Mouse (Mus musculus) heart, embryonic 14.5 days (tissue): Measurements from ENCODE around the gene Tex261. TPM values are rescaled to one million over a fixed set of nuclear protein-coding genes. Genes with fewer than 3 reads are reported as not detected.

Experiments
- ATAC-seq: fragments of 200-750 bp; cut with Nextera tagmentation; 2 replicates; pipeline ENCODE4 v1.8.0; 2017; ENCODE audit warnings: low read depth, moderate TSS enrichment; ENCODE audit not compliant: insufficient number of reproducible peaks, insufficient read depth, low FRiP score
- H3K27ac ChIP-seq, 2 experiments: fragments of 200-500 bp in 1 of 2; fragments of 300-500 bp in 1 of 2; sonication (generic) in 1 of 2; replicated peaks in 1 of 2; 2 replicates each; pipeline ENCODE4 v1.5.1; 2012 to 2014; ENCODE audit warnings: low read depth in 2 of 2, low read length in 2 of 2, control low read depth in 1 of 2, mild to moderate bottlenecking in 1 of 2, mixed read lengths in 1 of 2; ENCODE audit not compliant: control insufficient read depth in 1 of 2, insufficient read depth in 1 of 2
- H3K27me3 ChIP-seq: fragments of 300-500 bp; sonication (generic); 2 replicates; pipeline ENCODE4 v1.6.1; 2014; ENCODE audit warnings: mild to moderate bottlenecking, low read length, control low read depth; ENCODE audit not compliant: control insufficient read depth, insufficient read depth
- H3K36me3 ChIP-seq: fragments of 300-500 bp; sonication (generic); 2 replicates; pipeline ENCODE4 v1.6.1; 2014; ENCODE audit warnings: mild to moderate bottlenecking, control low read depth, low read length, mixed read lengths; ENCODE audit not compliant: control insufficient read depth, insufficient read depth
- H3K4me1 ChIP-seq, 2 experiments: fragments of 200-500 bp in 1 of 2; fragments of 300-500 bp in 1 of 2; sonication (generic) in 1 of 2; 2 replicates each; pipeline ENCODE4 v1.6.1; 2012 to 2014; ENCODE audit warnings: low read length in 2 of 2, control low read depth in 1 of 2, mixed read lengths in 1 of 2; ENCODE audit not compliant: control insufficient read depth in 2 of 2, insufficient read depth in 2 of 2
- H3K4me2 ChIP-seq: fragments of 300-500 bp; sonication (generic); 2 replicates; pipeline ENCODE4 v1.6.1; 2014; ENCODE audit warnings: mild to moderate bottlenecking, low read length
- H3K4me3 ChIP-seq, 2 experiments: fragments of 200-500 bp in 1 of 2; fragments of 300-500 bp in 1 of 2; sonication (generic) in 1 of 2; 2 replicates each; pipeline ENCODE4 v1.5.1; 2012 to 2014; ENCODE audit warnings: low read length in 2 of 2, mild to moderate bottlenecking in 2 of 2, control low read depth in 1 of 2, low read depth in 1 of 2, moderate library complexity in 1 of 2; ENCODE audit not compliant: control insufficient read depth in 1 of 2, insufficient read depth in 1 of 2
- H3K9ac ChIP-seq: fragments of 300-500 bp; sonication (generic); 2 replicates; pipeline ENCODE4 v1.6.1; 2014; ENCODE audit warnings: mild to moderate bottlenecking, low read length
- H3K9me3 ChIP-seq: fragments of 300-500 bp; sonication (generic); 2 replicates; pipeline ENCODE4 v1.6.1; 2016; ENCODE audit warnings: low read length, control low read depth; ENCODE audit not compliant: control insufficient read depth
- WGBS: fragments of 180-500 bp; shearing (Covaris S2); extraction: QIAGEN DNeasy Blood & Tissue Kit; methylation state at CpG from one replicate; pipeline ENCODE4 v1.1.7; 2014; 5-methylcytosine and 5-hydroxymethylcytosine counted together
- polyA plus RNA-seq: library from polyadenylated mRNA; unstranded; fragments of >200 nt; fragmentation: Nextera tagmentation; extraction: Ambion mirVana; gene quantifications from 2 replicates; pipeline ENCODE4 v1.2.1, GENCODE M21; 2014

Gene Tex261
- polyA plus RNA-seq, 1 experiment from 2014 or later = 75.9 TPM

DNA sequence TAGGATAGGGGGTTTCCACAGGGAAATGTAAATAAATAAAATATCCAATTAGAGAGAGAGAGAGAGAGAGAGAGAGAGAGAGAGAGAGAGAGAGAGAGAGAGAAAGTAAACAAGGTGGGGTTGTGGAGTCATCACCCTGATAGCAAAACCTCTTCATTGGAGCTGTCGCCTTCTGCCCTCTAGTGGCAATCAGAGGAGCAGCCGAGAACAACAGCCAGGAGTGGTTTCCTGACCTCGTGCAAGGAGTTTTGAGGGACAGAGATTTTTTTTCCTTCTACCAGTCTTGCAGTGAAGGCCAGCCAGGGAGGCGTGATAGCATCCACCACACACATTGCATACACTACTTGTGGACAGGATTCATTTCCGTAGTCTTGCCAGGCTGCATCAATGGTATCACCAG lies 3.4 kb upstream of the Tex261 start:
- Histone ChIP-seq H3K4me2 (no peak overlapping the region), H3K36me3 (no peaks in the 10 kb centered on the region), H3K9ac (no peak overlapping the region), H3K4me3 (no peak overlapping the region), H3K27me3 (no peaks in the 10 kb centered on the region), H3K27ac (no peak overlapping the region), H3K9me3 (no peaks in the 10 kb centered on the region), H3K4me1 (peaks cover 6 to 13% of the 10 kb centered on the region in 2 experiments; a peak in 3 of 4 replicates)
- 10% methylated on average over 5 of the region's 5 CpGs for whole genome bisulfite sequencing
- ATAC-seq = no peak

DNA sequence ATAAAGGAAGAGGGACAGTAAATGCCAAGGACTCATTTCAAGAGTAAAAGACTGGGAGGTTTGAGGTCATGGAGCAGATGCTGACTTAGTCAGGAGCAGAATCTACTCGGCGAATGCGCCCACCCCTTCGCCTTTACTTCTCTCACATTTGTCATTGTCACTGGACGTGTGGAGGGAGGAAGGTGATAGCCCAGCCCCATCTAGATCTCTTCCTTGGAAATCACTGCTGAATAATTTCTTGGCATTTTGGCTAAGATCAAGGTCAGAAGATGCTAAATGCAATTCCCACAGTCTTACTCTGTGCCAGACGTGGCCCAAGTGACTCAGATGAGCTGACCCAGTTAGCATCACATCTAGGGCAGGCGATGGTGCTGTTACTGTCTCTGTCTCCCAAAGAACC lies 2.7 kb upstream of the Tex261 start:
- ATAC-seq = no peak
- 81% methylated on average over 7 of the region's 7 CpGs for WGBS
- Histone ChIP-seq H3K9ac (no peak overlapping the region), H3K4me3 (no peak overlapping the region), H3K27ac (no peak overlapping the region), H3K27me3 (no peaks in the 10 kb centered on the region), H3K36me3 (peaks cover 2% of the 10 kb centered on the region), H3K4me1 (peaks cover 7 to 17% of the 10 kb centered on the region in 2 experiments; a peak in 3 of 4 replicates), H3K9me3 (no peaks in the 10 kb centered on the region), H3K4me2 (no peak overlapping the region)

DNA sequence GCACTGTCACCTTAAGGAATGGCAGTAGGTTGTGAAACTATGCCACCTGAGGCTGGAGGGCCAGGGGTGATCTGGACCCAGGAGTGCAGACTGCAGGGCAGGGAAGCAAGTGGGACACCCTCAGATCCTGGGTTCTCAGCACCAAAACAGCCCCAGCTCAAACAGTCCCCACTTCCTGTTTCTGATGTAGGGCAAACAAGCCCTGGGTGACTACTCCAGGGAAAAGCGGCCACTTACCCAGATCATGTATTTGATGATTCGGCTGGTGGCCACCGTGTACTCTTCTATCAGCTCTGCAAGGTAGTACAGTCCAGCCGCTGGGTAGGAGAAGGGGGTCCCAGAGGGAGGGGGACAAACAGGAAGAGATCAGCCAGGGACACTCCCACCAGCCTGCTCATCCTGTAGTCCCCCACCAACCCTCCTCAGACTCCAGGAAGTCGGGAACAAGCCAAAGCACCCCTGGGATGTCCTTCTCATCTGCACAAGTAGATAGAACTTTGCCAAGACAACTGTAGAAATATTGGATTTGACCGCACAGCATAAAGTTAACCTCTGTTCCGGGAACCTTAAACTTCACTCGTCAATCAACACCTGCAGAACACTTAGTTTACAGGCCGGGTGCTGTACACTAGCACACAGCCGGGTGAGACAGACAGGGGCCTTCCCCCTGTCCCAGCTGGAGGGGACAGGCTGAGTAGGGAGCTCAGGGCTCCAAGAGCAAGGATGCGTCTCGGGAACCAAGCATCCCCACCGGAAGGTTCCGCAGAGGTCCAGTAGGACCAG lies 641 bp downstream of the Tex261 start:
- Histone ChIP-seq H3K9me3 (no peaks in the 10 kb centered on the region), H3K36me3 (peaks cover 34% of the 10 kb centered on the region), H3K9ac (peak overlapping the region; percentile 81), H3K4me3 (peak overlapping the region; percentile 63 to 78), H3K4me1 (peaks cover 7 to 17% of the 10 kb centered on the region in 2 experiments; a peak in 3 of 4 replicates), H3K27me3 (no peaks in the 10 kb centered on the region), H3K4me2 (peak overlapping the region; percentile 88), H3K27ac (peak overlapping the region; percentile 69 to 88)
- ATAC-seq = no peak; the same call in 1 of the 2 replicates
- WGBS = under 1% methylated on average over 14 of the region's 14 CpGs

DNA sequence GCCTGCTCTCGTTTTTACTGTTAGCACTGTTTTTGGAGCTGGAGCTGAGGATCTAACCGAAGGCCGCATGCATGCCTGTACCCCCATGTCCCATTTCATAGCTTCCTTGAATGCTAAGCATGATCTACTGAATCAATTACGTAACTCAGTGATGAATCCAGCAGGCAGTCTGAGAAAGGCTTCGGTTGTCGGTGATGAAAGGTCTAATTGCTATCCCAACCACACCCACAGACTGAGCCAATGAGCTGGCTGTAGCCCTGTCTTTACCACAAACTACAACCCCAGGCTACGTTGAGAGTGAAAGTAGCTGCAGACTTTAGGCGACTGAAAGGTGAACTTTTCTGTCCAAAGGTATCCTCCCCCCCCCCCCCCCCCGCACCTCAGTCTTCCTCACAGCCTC lies 1.5 kb downstream of the Tex261 start:
- Histone ChIP-seq H3K9me3 (no peaks in the 10 kb centered on the region), H3K4me3 (peak overlapping the region in 1 of 2 experiments; percentile 63; a peak in 1 of 4 replicates), H3K4me1 (peaks cover 7 to 17% of the 10 kb centered on the region in 2 experiments; a peak in 3 of 4 replicates), H3K27ac (no peak overlapping the region), H3K36me3 (peaks cover 42% of the 10 kb centered on the region), H3K27me3 (no peaks in the 10 kb centered on the region), H3K9ac (peak overlapping the region; percentile 81), H3K4me2 (peak overlapping the region; percentile 88)
- WGBS = 58% methylated on average over 9 of the region's 9 CpGs
- no peak for ATAC-seq

DNA sequence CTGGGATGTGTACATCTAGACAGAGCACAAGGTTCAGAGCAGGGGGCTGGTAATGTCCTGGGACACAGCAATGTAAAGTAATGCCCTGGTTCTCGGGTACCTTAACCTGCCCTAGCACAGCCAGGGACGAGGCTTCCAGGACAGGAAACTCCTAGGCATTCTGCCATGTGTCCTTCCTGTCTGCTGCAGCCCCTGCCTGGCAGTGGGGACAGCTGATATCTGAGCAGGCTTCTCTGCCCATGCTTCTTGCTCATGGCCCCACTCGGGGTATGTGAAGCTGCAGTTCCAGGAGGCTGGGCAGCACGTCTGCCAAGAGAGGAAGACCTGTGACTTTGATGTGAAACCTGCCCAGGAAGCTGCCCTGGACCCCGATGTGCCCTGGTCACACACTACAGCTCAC lies 7.1 kb downstream of the Tex261 start:
- H3K27me3 ChIP-seq = peaks cover 7% of the 10 kb centered on the region
- peaks cover 52% of the 10 kb centered on the region for H3K36me3 ChIP-seq
- H3K9me3 ChIP-seq = no peaks in the 10 kb centered on the region
- H3K4me2 ChIP-seq = no peak overlapping the region
- peaks cover 6 to 11% of the 10 kb centered on the region in 2 experiments; a peak in 2 of 4 replicates for H3K4me1 ChIP-seq
- H3K4me3 ChIP-seq = no peak overlapping the region
- no peak overlapping the region for H3K9ac ChIP-seq
- H3K27ac ChIP-seq = no peak overlapping the region
- ATAC-seq = no peak
- WGBS = 63% methylated on average over 5 of the region's 5 CpGs

DNA sequence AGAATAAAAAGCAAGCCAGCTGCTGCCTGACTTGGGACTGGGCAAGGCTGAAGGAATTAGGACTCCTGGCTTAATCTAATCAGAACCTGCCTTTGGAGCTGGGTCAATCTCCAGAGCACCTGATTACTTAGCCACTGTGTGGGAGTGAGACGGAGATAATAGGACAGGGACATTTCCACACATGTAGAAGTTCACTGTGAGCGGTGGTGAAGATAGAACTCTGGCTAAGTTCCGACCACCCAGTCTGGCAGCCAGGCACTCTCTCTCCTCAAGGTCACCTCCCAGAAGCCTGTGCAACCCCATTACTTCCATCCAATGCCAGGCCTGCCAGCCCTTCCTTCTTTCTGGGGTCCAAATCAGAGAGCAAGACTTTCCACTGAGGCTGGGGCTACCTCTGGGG lies 8.6 kb downstream of the Tex261 start:
- Histone ChIP-seq H3K27me3 (peaks cover 17% of the 10 kb centered on the region), H3K4me1 (peaks cover 13 to 19% of the 10 kb centered on the region in 2 experiments; a peak in 2 of 4 replicates), H3K4me3 (no peak overlapping the region), H3K4me2 (no peak overlapping the region), H3K9ac (no peak overlapping the region), H3K27ac (peak overlapping the region in 1 of 2 experiments; percentile 11; a peak in 1 of 4 replicates), H3K36me3 (peaks cover 37% of the 10 kb centered on the region), H3K9me3 (no peaks in the 10 kb centered on the region)
- 28% methylated on average over 3 of the region's 3 CpGs for WGBS
- no peak for ATAC-seq

DNA sequence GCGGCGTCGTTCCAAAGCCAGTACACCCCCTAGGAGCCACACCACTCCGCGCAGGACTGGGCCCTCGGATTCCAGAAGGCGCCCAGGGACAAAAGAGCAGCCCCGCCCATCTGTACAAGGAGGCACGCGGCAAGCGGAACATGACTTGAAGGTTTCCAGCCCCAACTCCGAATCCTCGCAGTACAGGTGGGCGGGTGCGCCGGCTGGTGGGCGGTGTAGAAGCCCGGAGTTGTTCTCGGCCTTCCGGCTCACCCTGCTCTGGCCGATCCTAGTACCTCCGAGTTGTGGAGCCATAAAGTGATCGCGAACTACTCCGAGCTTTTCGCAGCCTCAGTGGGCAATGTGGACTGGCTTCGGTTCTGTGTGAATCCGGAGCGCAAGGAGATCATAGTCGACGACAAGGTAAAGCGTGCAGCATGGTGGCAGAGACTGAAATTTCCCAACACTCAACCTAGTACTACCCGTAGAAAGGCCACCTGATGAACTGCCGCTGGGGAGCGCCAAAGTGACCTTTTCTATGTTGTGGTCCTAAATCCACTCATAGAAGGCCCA lies 12.7 kb downstream of the Tex261 start:
- Histone ChIP-seq H3K9me3 (no peaks in the 10 kb centered on the region), H3K27ac (no peak overlapping the region), H3K27me3 (peaks cover 49% of the 10 kb centered on the region), H3K4me2 (peak overlapping the region; percentile 83), H3K9ac (peak overlapping the region; percentile 62), H3K36me3 (no peaks in the 10 kb centered on the region), H3K4me3 (peak overlapping the region; percentile 17 to 41), H3K4me1 (peaks cover 13 to 18% of the 10 kb centered on the region in 2 experiments; a peak in 2 of 4 replicates)
- 1% methylated on average over 35 of the region's 35 CpGs for WGBS
- ATAC-seq = no peak
